Mouse (Mus musculus) midbrain, embryonic 11.5 days (tissue): ENCODE results near the gene Pax7. TPM values are rescaled to one million over a fixed set of nuclear protein-coding genes. Genes with fewer than 3 reads are reported as not detected.
A peak's percentile ranks its signal among the peaks of the same experiment; 100 is the strongest.

Source experiments
- ATAC-seq: fragments of 200-750 bp; cut with Nextera tagmentation; 2 replicates; pipeline ENCODE4 v1.8.0; 2017; ENCODE audit warnings: moderate TSS enrichment, moderate library complexity; ENCODE audit not compliant: low FRiP score
- DNase-seq: peaks from one replicate; pipeline ENCODE4 v3.0.0; 2015; ENCODE audit warnings: low spot score; ENCODE audit errors: missing footprints
- H3K27ac ChIP-seq: fragments of 300-500 bp; sonication (generic); 2 replicates; pipeline ENCODE4 v1.5.1; 2014; ENCODE audit warnings: low read depth, low read length
- H3K27me3 ChIP-seq: fragments of 300-500 bp; sonication (generic); 2 replicates; pipeline ENCODE4 v1.6.1; 2014; ENCODE audit warnings: mild to moderate bottlenecking, low read length, moderate library complexity, mixed read lengths; ENCODE audit not compliant: control insufficient read depth, insufficient read depth
- H3K36me3 ChIP-seq: fragments of 300-500 bp; sonication (generic); 2 replicates; pipeline ENCODE4 v1.6.1; 2014; ENCODE audit warnings: mild to moderate bottlenecking, low read length, moderate library complexity, mixed read lengths; ENCODE audit not compliant: control insufficient read depth, insufficient read depth
- H3K4me1 ChIP-seq: fragments of 300-500 bp; sonication (generic); 2 replicates; pipeline ENCODE4 v1.6.1; 2014; ENCODE audit warnings: low read length; ENCODE audit not compliant: control insufficient read depth, insufficient read depth
- H3K4me2 ChIP-seq: fragments of 300-500 bp; sonication (generic); 2 replicates; pipeline ENCODE4 v1.6.1; 2014; ENCODE audit warnings: mild to moderate bottlenecking, moderate library complexity
- H3K4me3 ChIP-seq: fragments of 300-500 bp; sonication (generic); 2 replicates; pipeline ENCODE4 v1.5.1; 2014; ENCODE audit warnings: low read depth, low read length
- H3K9ac ChIP-seq: fragments of 300-500 bp; sonication (generic); 2 replicates; pipeline ENCODE4 v1.6.1; 2014; ENCODE audit warnings: low read length
- H3K9me3 ChIP-seq: fragments of 300-500 bp; sonication (generic); 2 replicates; pipeline ENCODE4 v1.6.1; 2016; ENCODE audit warnings: low read length; ENCODE audit not compliant: control insufficient read depth
- WGBS: fragments of 180-500 bp; shearing (Covaris S2); extraction: QIAGEN DNeasy Blood & Tissue Kit; methylation state at CpG from one replicate; pipeline ENCODE4 v1.1.7; 2014; 5-methylcytosine and 5-hydroxymethylcytosine counted together
- polyA plus RNA-seq: library from polyadenylated mRNA; unstranded; fragments of >200 nt; fragmentation: Nextera tagmentation; extraction: Ambion mirVana; gene quantifications from 2 replicates; pipeline ENCODE4 v1.2.1, GENCODE M21; 2014

Gene Pax7
- polyA plus RNA-seq: 3.1 and 3.4 TPM in 2 replicates

- H3K9ac ChIP-seq: peak within 1 kb of the TSS; percentile 72
Measured at GRCm38 (mm10) chr4:139833036-139833634, at the start of gene Pax7. Pax7 (minus strand) TSS chr4:139833528.

GRCm38 (mm10) chr4:139881796-139882195 is 48.5 kb upstream of the Pax7 start:
- ATAC-seq (no peak), DNase-seq (no peak)
- no peak overlapping the region for H3K4me2 ChIP-seq
- H3K4me1 ChIP-seq: no peaks in the 10 kb centered on the region; the same call in 1 of the 2 replicates
- no peak overlapping the region for H3K9ac ChIP-seq
- H3K36me3 ChIP-seq: no peaks in the 10 kb centered on the region
- H3K4me3 ChIP-seq: no peak overlapping the region
- no peaks in the 10 kb centered on the region for H3K9me3 ChIP-seq
- H3K27me3 ChIP-seq: no peaks in the 10 kb centered on the region
- no peak overlapping the region for H3K27ac ChIP-seq

More at GRCm38 (mm10) chr4:139833036-139833634, at the start of gene Pax7:
- DNase-seq (peak; percentile 98), ATAC-seq (peak; percentile 68)
- H3K4me1 ChIP-seq: peaks cover 75% of the 10 kb centered on the region
- no peaks in the 10 kb centered on the region for H3K9me3 ChIP-seq
- under 1% methylated on average over 34 of the region's 41 CpGs for whole genome bisulfite sequencing
- H3K4me2 ChIP-seq: peak within 1 kb of the TSS; percentile 57
- H3K27ac ChIP-seq: peak within 1 kb of the TSS; percentile 90
- H3K36me3 ChIP-seq: no peaks in the 10 kb centered on the region
- peak within 1 kb of the TSS; percentile 62 for H3K4me3 ChIP-seq
- H3K27me3 ChIP-seq: peaks cover 60% of the 10 kb centered on the region

GRCm38 (mm10) chr4:139879324-139879723 is 46.0 kb upstream of the Pax7 start:
- ATAC-seq (no peak), DNase-seq (peak; percentile 81)
- no peak overlapping the region for H3K9ac ChIP-seq
- no peaks in the 10 kb centered on the region for H3K9me3 ChIP-seq
- no peaks in the 10 kb centered on the region for H3K27me3 ChIP-seq
- H3K4me2 ChIP-seq: no peak overlapping the region
- 69% methylated on average over 7 of the region's 7 CpGs for WGBS
- no peaks in the 10 kb centered on the region for H3K36me3 ChIP-seq
- no peak overlapping the region for H3K27ac ChIP-seq
- H3K4me1 ChIP-seq: no peaks in the 10 kb centered on the region; the same call in 1 of the 2 replicates
- H3K4me3 ChIP-seq: no peak overlapping the region

- no peaks in the 10 kb centered on the region; the same call in 1 of the 2 replicates for H3K4me1 ChIP-seq
- no peaks in the 10 kb centered on the region for H3K9me3 ChIP-seq
- no peaks in the 10 kb centered on the region for H3K36me3 ChIP-seq
- H3K4me2 ChIP-seq: no peak overlapping the region
- no peak overlapping the region for H3K27ac ChIP-seq
- H3K9ac ChIP-seq: no peak overlapping the region
- ATAC-seq (no peak), DNase-seq (no peak)
- no peak overlapping the region for H3K4me3 ChIP-seq
- H3K27me3 ChIP-seq: no peaks in the 10 kb centered on the region
- 66% methylated on average over 4 of the region's 4 CpGs for WGBS
Measured at GRCm38 (mm10) chr4:139878443-139878842, 45.1 kb upstream of the Pax7 start.

GRCm38 (mm10) chr4:139877269-139877668 is 43.9 kb upstream of the Pax7 start:
- Histone ChIP-seq H3K27me3 (no peaks in the 10 kb centered on the region), H3K27ac (no peak overlapping the region), H3K4me3 (no peak overlapping the region), H3K9me3 (no peaks in the 10 kb centered on the region), H3K4me2 (no peak overlapping the region), H3K9ac (no peak overlapping the region), H3K36me3 (no peaks in the 10 kb centered on the region), H3K4me1 (no peaks in the 10 kb centered on the region; the same call in 1 of the 2 replicates)
- DNase-seq: peak; percentile 94
- WGBS: 8% methylated on average over 4 of the region's 4 CpGs
- ATAC-seq: peak; percentile 73

GRCm38 (mm10) chr4:139872595-139872994 is 39.3 kb upstream of the Pax7 start:
- ATAC-seq (peak; percentile 64), DNase-seq (peak; percentile 97)
- H3K9me3 ChIP-seq: no peaks in the 10 kb centered on the region
- no peak overlapping the region for H3K4me2 ChIP-seq
- no peak overlapping the region for H3K27ac ChIP-seq
- H3K9ac ChIP-seq: no peak overlapping the region
- H3K4me1 ChIP-seq: peaks cover 2% of the 10 kb centered on the region; the same call in 1 of the 2 replicates
- H3K27me3 ChIP-seq: no peaks in the 10 kb centered on the region
- no peak overlapping the region for H3K4me3 ChIP-seq
- 8% methylated on average over 3 of the region's 3 CpGs for WGBS
- no peaks in the 10 kb centered on the region for H3K36me3 ChIP-seq

- H3K9ac ChIP-seq: no peak overlapping the region
- no peak overlapping the region for H3K27ac ChIP-seq
- DNase-seq: no peak
- peaks cover 2% of the 10 kb centered on the region; the same call in 1 of the 2 replicates for H3K4me1 ChIP-seq
- no peak overlapping the region for H3K4me3 ChIP-seq
- ATAC-seq: 0 out of 2 replicates have a peak, but pooled peaks have one; percentile 64
- 23% methylated on average over 12 of the region's 12 CpGs for WGBS
- H3K27me3 ChIP-seq: no peaks in the 10 kb centered on the region
- H3K36me3 ChIP-seq: no peaks in the 10 kb centered on the region
- H3K9me3 ChIP-seq: no peaks in the 10 kb centered on the region
- no peak overlapping the region for H3K4me2 ChIP-seq
Measured at GRCm38 (mm10) chr4:139871699-139872098, 38.4 kb upstream of the Pax7 start.

GRCm38 (mm10) chr4:139863218-139863617 is 29.9 kb upstream of the Pax7 start:
- no peak overlapping the region for H3K4me2 ChIP-seq
- H3K27ac ChIP-seq: no peak overlapping the region
- peaks cover 3% of the 10 kb centered on the region; the same call in 1 of the 2 replicates for H3K27me3 ChIP-seq
- ATAC-seq (no peak), DNase-seq (peak; percentile 78)
- H3K4me1 ChIP-seq: no peaks in the 10 kb centered on the region
- no peaks in the 10 kb centered on the region for H3K9me3 ChIP-seq
- H3K36me3 ChIP-seq: no peaks in the 10 kb centered on the region
- no peak overlapping the region for H3K4me3 ChIP-seq
- no peak overlapping the region for H3K9ac ChIP-seq
- WGBS: 58% methylated on average over 1 of the region's 1 CpGs

GRCm38 (mm10) chr4:139858635-139859176 is 25.4 kb upstream of the Pax7 start:
- Histone ChIP-seq H3K4me1 (no peaks in the 10 kb centered on the region), H3K36me3 (no peaks in the 10 kb centered on the region), H3K9ac (no peak overlapping the region), H3K4me2 (no peak overlapping the region), H3K27ac (no peak overlapping the region), H3K4me3 (no peak overlapping the region), H3K9me3 (no peaks in the 10 kb centered on the region), H3K27me3 (peaks cover 20% of the 10 kb centered on the region)
- ATAC-seq (peak; percentile 70; the same call in 1 of the 2 replicates), DNase-seq (peak; percentile 99)
- 3% methylated on average over 12 of the region's 13 CpGs for WGBS
